Mouse (Mus musculus) kidney, postnatal 36 days (tissue): ENCODE results near the gene Nfam1.
A peak's percentile ranks its signal among the peaks of the same experiment; 100 is the strongest.
"Not testable (repeated sequence)": the region's sequence is repeated elsewhere in the genome, so short reads cannot be mapped to it uniquely, and the experiment has no call there.

Experiments used
- DNase-seq, 2 experiments: peaks; one replicate each; pipeline ENCODE4 v3.0.0; 2021 to 2022; ENCODE audit warnings: mixed read lengths in 2 of 2

The Nfam1 gene

GRCm38 (mm10) chr15:83032981-83033541, at the start of gene Nfam1:
Nfam1 (minus strand) TSS chr15:83033306.
- peak; percentile 39 to 49 for DNase-seq

- DNase-seq, result peak in 1 of 2 experiments; percentile 22
Measured at GRCm38 (mm10) chr15:83075607-83076525, 42.8 kb upstream of the Nfam1 start.

GRCm38 (mm10) chr15:83074179-83074578, 41.1 kb upstream of the Nfam1 start:
- peak; percentile 82 to 88 for DNase-seq

- DNase-seq, result no peak
Measured at GRCm38 (mm10) chr15:83071752-83072151, 38.6 kb upstream of the Nfam1 start.

- DNase-seq, result peak; percentile 72 to 75
Measured at GRCm38 (mm10) chr15:83070942-83071341, 37.8 kb upstream of the Nfam1 start.

- DNase-seq, result no peak
Measured at GRCm38 (mm10) chr15:83068270-83068669, 35.2 kb upstream of the Nfam1 start.

- peak; percentile 81 to 82 for DNase-seq
Measured at GRCm38 (mm10) chr15:83065543-83065942, 32.4 kb upstream of the Nfam1 start.

GRCm38 (mm10) chr15:83062582-83062981, 29.5 kb upstream of the Nfam1 start:
- not testable (repeated sequence) for DNase-seq

GRCm38 (mm10) chr15:83061689-83062088, 28.6 kb upstream of the Nfam1 start:
- no peak for DNase-seq

GRCm38 (mm10) chr15:83059233-83059660, 26.1 kb upstream of the Nfam1 start:
- DNase-seq, result no peak

- DNase-seq, result no peak
Measured at GRCm38 (mm10) chr15:83057533-83057932, 24.4 kb upstream of the Nfam1 start.

GRCm38 (mm10) chr15:83056378-83057083, 23.4 kb upstream of the Nfam1 start:
- peak in 1 of 2 experiments; percentile 29 for DNase-seq

GRCm38 (mm10) chr15:83055569-83055968, 22.5 kb upstream of the Nfam1 start:
- DNase-seq, result no peak

GRCm38 (mm10) chr15:83053261-83053660, 20.2 kb upstream of the Nfam1 start:
- peak in 1 of 2 experiments; percentile 49 for DNase-seq

- no peak for DNase-seq
Measured at GRCm38 (mm10) chr15:83052341-83053104, 19.4 kb upstream of the Nfam1 start.

GRCm38 (mm10) chr15:83046730-83047129, 13.6 kb upstream of the Nfam1 start:
- DNase-seq, result no peak

GRCm38 (mm10) chr15:83046308-83046707, 13.2 kb upstream of the Nfam1 start:
- DNase-seq, result no peak

- not testable (repeated sequence) for DNase-seq
Measured at GRCm38 (mm10) chr15:83045565-83045964, 12.5 kb upstream of the Nfam1 start.

GRCm38 (mm10) chr15:83043362-83043708, 10.2 kb upstream of the Nfam1 start:
- DNase-seq, result no peak

GRCm38 (mm10) chr15:83042655-83043361, 9.7 kb upstream of the Nfam1 start:
- no peak for DNase-seq

- peak in 1 of 2 experiments; percentile 31 for DNase-seq
Measured at GRCm38 (mm10) chr15:83040156-83040555, 7.0 kb upstream of the Nfam1 start.

GRCm38 (mm10) chr15:83038812-83039211, 5.7 kb upstream of the Nfam1 start:
- DNase-seq, result peak in 1 of 2 experiments; percentile 24
